In the genomic region with DNA sequence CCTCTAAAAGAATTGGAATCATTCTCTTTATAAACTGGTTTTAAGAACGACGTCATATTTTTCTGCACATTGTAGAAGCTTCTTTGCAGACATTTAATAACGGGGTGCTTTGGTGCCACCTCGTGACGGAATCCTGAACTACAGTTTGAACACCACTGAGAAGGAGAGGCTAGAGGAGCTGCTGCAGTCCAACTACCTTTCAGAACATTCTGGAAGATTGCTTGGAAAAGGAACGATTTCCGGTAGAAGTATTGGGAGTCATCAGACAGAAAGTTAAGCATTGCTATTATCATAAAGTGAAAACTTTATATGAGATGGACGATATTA, we compare ENCODE assay signal across 9 mouse cellular contexts. TPM values are rescaled to one million over a fixed set of nuclear protein-coding genes. Genes with fewer than 3 reads are reported as not detected.
DNase-seq lines count a peak whose midpoint lies in the region; ATAC-seq and TF ChIP-seq lines count a peak whose summit lies in the region.
"Had no signal": no experiment of that assay in that cellular context is flagged by ENCODE, and none has a peak within 500 bp of the region (broad histone marks: within the 10 kb centered on the region; RNA-seq: fewer than 3 reads in every experiment).

No protein-coding gene starts in this region.

- H3K9me3 ChIP-seq in CH12.LX (replicated peaks; ENCODE audit: low read length), result no peaks in the 10 kb centered on the region
- no peaks in the 10 kb centered on the region for H3K9me3 ChIP-seq in lung, embryonic 16.5 days (ENCODE audit: control insufficient read depth, low read length)
- H3K9me3 ChIP-seq: limb, embryonic 12.5 days had no signal

- H3K36me3 ChIP-seq in CH12.LX (replicated peaks in 1 of 2; ENCODE audit: control insufficient read depth in 1 of 2, insufficient read depth in 1 of 2, low read length in 1 of 2), result no peaks in the 10 kb centered on the region
- no peaks in the 10 kb centered on the region for H3K36me3 ChIP-seq in lung, embryonic 16.5 days (ENCODE audit: control insufficient read depth, insufficient read depth, low read length)
- H3K36me3 ChIP-seq: limb, embryonic 12.5 days had no signal

- H3K79me2 ChIP-seq in CH12.LX (replicated peaks; ENCODE audit: control insufficient read depth, extremely low read depth, insufficient read depth, poor library complexity, severe bottlenecking), result no peaks in the 10 kb centered on the region

- H3K4me1 ChIP-seq in CH12.LX (ENCODE audit: control insufficient read depth in 1 of 2, insufficient read depth in 2 of 2), result no peaks in the 10 kb centered on the region
- no peaks in the 10 kb centered on the region for H3K4me1 ChIP-seq in lung, embryonic 16.5 days (replicated peaks; ENCODE audit: control insufficient read depth, insufficient read depth, low read length)
- H3K4me1 ChIP-seq: limb, embryonic 12.5 days had no signal

- H3K27ac ChIP-seq in CH12.LX (ENCODE audit: insufficient read depth, low read depth), result no peak overlapping the region
- H3K27ac ChIP-seq in lung, embryonic 16.5 days (ENCODE audit: low read length), result no peak overlapping the region
- H3K27ac ChIP-seq: limb, embryonic 12.5 days had no signal

- TF ChIP-seq CTCF in CH12.LX (conservative IDR thresholded peaks at IDR 0.05 in 1 of 2, IDR thresholded peaks at IDR 0.05 in 1 of 2; ENCODE audit: low read depth in 2 of 2, low read length in 2 of 2), result peak; percentile 32 to 64; a peak in 2 of 4 replicates

- 22% methylated on average over 8 of the region's 8 CpGs for WGBS in lung, embryonic 16.5 days

- DNase-seq in CH12.LX (ENCODE audit: extremely low read depth), result peak; percentile 57
- peak; percentile 55 for DNase-seq in adrenal gland, adult 8-10 months
- DNase-seq in embryo, embryonic 11 days, result peak; percentile 57
- DNase-seq in heart, adult 9 months (ENCODE audit: low spot score in 2 of 2), result peak; percentile 3 to 55
- peak; percentile 76 to 90 for DNase-seq in layer of hippocampus, adult 18-20 months (ENCODE audit: low spot score in 2 of 2)
- DNase-seq in retina, embryonic 14.5 days (ENCODE audit: low spot score), result peak; percentile 80
- peak; percentile 74 for DNase-seq in thymus, postnatal 4 days

- no peak for TF ChIP-seq POLR2A in CH12.LX (IDR thresholded peaks at IDR 0.05; ENCODE audit: low read depth, low read length)

- peak; percentile 53 for TF ChIP-seq RAD21 in CH12.LX (IDR thresholded peaks at IDR 0.05; ENCODE audit: low read depth, low read length)

- dilution Hi-C loops in CH12.LX (cut with MboI; ENCODE audit: extremely low pct_ligation_motif_present, extremely low pct_unique_long_range_greater_than_20kb, low sequenced_read_pairs), result no loop called here

- no peak for TF ChIP-seq EP300 in CH12.LX (IDR thresholded peaks at IDR 0.05; ENCODE audit: low read length)

- H3K27me3 ChIP-seq in CH12.LX (replicated peaks), result no peaks in the 10 kb centered on the region
- no peaks in the 10 kb centered on the region for H3K27me3 ChIP-seq in lung, embryonic 16.5 days (ENCODE audit: control insufficient read depth, insufficient read depth, low read depth, low read length)

- no peak overlapping the region for H3K9ac ChIP-seq in CH12.LX (ENCODE audit: insufficient read depth, low read depth)
- no peak overlapping the region for H3K9ac ChIP-seq in lung, embryonic 16.5 days (ENCODE audit: low read length)
- H3K9ac ChIP-seq: limb, embryonic 12.5 days had no signal

- H3K4me2 ChIP-seq in CH12.LX (ENCODE audit: insufficient read depth, low read depth, poor library complexity, severe bottlenecking), result no peak overlapping the region
- H3K4me2 ChIP-seq in lung, embryonic 16.5 days (ENCODE audit: low read depth, low read length), result no peak overlapping the region
- H3K4me2 ChIP-seq: limb, embryonic 12.5 days had no signal

- in situ Hi-C loops in CH12.LX (cut with MboI; ENCODE audit: low pct_ligation_motif_present, low pct_unique_long_range_greater_than_20kb, low sequenced_read_pairs), result no loop called here

- no peak overlapping the region for H3K4me3 ChIP-seq in CH12.LX (replicated peaks in 1 of 3; ENCODE audit: low read depth in 2 of 3, low read length in 2 of 3, poor library complexity in 1 of 3)
- H3K4me3 ChIP-seq in lung, embryonic 16.5 days (ENCODE audit: low read length), result no peak overlapping the region
- H3K4me3 ChIP-seq: limb, embryonic 12.5 days had no signal

- peak; percentile 49; the same call in 1 of the 2 replicates for ATAC-seq in lung, embryonic 16.5 days (ENCODE audit: low read depth)

TF ChIP-seq in CH12.LX, 34 proteins besides CTCF, POLR2A, EP300 and RAD21:
- TF ChIP-seq JUND (conservative IDR thresholded peaks at IDR 0.05; ENCODE audit: low read depth, low read length), result no peak
- no peak for TF ChIP-seq MAX (IDR thresholded peaks at IDR 0.05; ENCODE audit: low read length)
- peak; percentile 37; the same call in 1 of the 2 replicates for TF ChIP-seq SMC3 (IDR thresholded peaks at IDR 0.05; ENCODE audit: low read depth, low read length)
- no peak for TF ChIP-seq ELF1 (IDR thresholded peaks at IDR 0.05; ENCODE audit: low read depth, low read length)
- no peak for TF ChIP-seq GABPA (IDR thresholded peaks at IDR 0.05; ENCODE audit: insufficient replicate concordance, low read depth, low read length)
- no peak for TF ChIP-seq RCOR1 (conservative IDR thresholded peaks at IDR 0.05; ENCODE audit: low read depth, low read length)

RNA-seq across cellular contexts. Expression of a gene that starts 18.4 kb away (rescaled TPM):
- total RNA-seq in CH12.LX (2012; rRNA removed) (0.13 TPM in 1 of 2 replicates, not detected in the other), CH12.LX (2014; rRNA removed) (0.28 and 0.59 TPM in 2 replicates)
- polyA plus RNA-seq in CH12.LX (2012; ENCODE audit: insufficient read length, low read depth), result 0.48 and 0.50 TPM in 2 replicates
- total RNA-seq in adrenal gland, adult 8-10 months (2022), result 10 to 100 TPM; 18.5 to 35.9 (median 27.9) TPM
- 10 to 100 TPM; 53.9 to 72.7 TPM for total RNA-seq in layer of hippocampus, adult 18-20 months (2021)
- 44.3 and 48.4 TPM in 2 replicates for polyA plus RNA-seq in lung, embryonic 16.5 days (2015; fragmentation: Nextera tagmentation; extraction: Ambion mirVana)

RNA-seq across cellular contexts. Expression of a gene that starts 58.0 kb away (rescaled TPM):
- total RNA-seq in CH12.LX (2012; rRNA removed) (not detected in 2 replicates), CH12.LX (2014; rRNA removed) (not detected in 2 replicates)
- not detected in 2 replicates for polyA plus RNA-seq in CH12.LX (2012; ENCODE audit: insufficient read length, low read depth)
- 10 to 100 TPM in 1 of 4 experiments, 1 to 10 TPM in 3; 3.1 to 17.1 (median 5.5) TPM for total RNA-seq in adrenal gland, adult 8-10 months (2022)
- total RNA-seq in layer of hippocampus, adult 18-20 months (2021), result 10 to 100 TPM; 32.9 to 39.6 TPM
- polyA plus RNA-seq in lung, embryonic 16.5 days (2015; fragmentation: Nextera tagmentation; extraction: Ambion mirVana), result 13.2 and 17.7 TPM in 2 replicates

Comparison
In these comparisons a context has a peak if more than half of its experiments do, and no peak if none do; other contexts are left out.
1. DNase-seq: peak in every context shown above with its lines; median percentile 83 in layer of hippocampus, adult 18-20 months; 80 in retina, embryonic 14.5 days; 74 in thymus, postnatal 4 days; 57 in CH12.LX; 57 in embryo, embryonic 11 days; 55 in adrenal gland, adult 8-10 months; 29 in heart, adult 9 months.
2. RNA of a gene that starts 18.4 kb away (total RNA-seq): 53.9 to 72.7 TPM in layer of hippocampus, adult 18-20 months and 18.5 to 35.9 TPM in adrenal gland, adult 8-10 months; 0.13 to 0.59 TPM in CH12.LX; every median in the first group is over 10 times any median in the second.
3. RNA of a gene that starts 58.0 kb away (total RNA-seq): 32.9 to 39.6 TPM in layer of hippocampus, adult 18-20 months and 3.1 to 17.1 TPM in adrenal gland, adult 8-10 months; not detected in CH12.LX; every median in the first group is over 4 times any median in the second.